Mouse (Mus musculus) heart, embryonic 12.5 days (tissue): ENCODE results near the gene Tpr. TPM values are rescaled to one million over a fixed set of nuclear protein-coding genes. Genes with fewer than 3 reads are reported as not detected.
A peak's percentile ranks its signal among the peaks of the same experiment; 100 is the strongest.

Experiments
- ATAC-seq: fragments of 200-750 bp; cut with Nextera tagmentation; 2 replicates; pipeline ENCODE4 v1.8.0; 2017; ENCODE audit warnings: moderate TSS enrichment, moderate library complexity; ENCODE audit not compliant: insufficient number of reproducible peaks, low FRiP score
- H3K27ac ChIP-seq: fragments of 300-500 bp; sonication (generic); 2 replicates; pipeline ENCODE4 v1.5.1; 2016; ENCODE audit warnings: mild to moderate bottlenecking, moderate library complexity; ENCODE audit not compliant: poor library complexity, severe bottlenecking
- H3K27me3 ChIP-seq: fragments of 300-500 bp; sonication (generic); replicated peaks from 2 replicates; pipeline ENCODE4 v1.6.1; 2016; ENCODE audit warnings: mild to moderate bottlenecking, moderate library complexity
- H3K36me3 ChIP-seq: fragments of 300-500 bp; sonication (generic); 2 replicates; pipeline ENCODE4 v1.6.1; 2016; ENCODE audit warnings: mild to moderate bottlenecking, moderate library complexity
- H3K4me1 ChIP-seq: fragments of 300-500 bp; sonication (generic); replicated peaks from 2 replicates; pipeline ENCODE4 v1.6.1; 2016; ENCODE audit warnings: mild to moderate bottlenecking
- H3K4me2 ChIP-seq: fragments of 300-500 bp; sonication (generic); 2 replicates; pipeline ENCODE4 v1.6.1; 2016; ENCODE audit warnings: mild to moderate bottlenecking, moderate library complexity
- H3K4me3 ChIP-seq: fragments of 300-500 bp; sonication (generic); 2 replicates; pipeline ENCODE4 v1.5.1; 2016; ENCODE audit warnings: mild to moderate bottlenecking
- H3K9ac ChIP-seq: fragments of 300-500 bp; sonication (generic); 2 replicates; pipeline ENCODE4 v1.6.1; 2016; ENCODE audit warnings: mild to moderate bottlenecking, moderate library complexity
- H3K9me3 ChIP-seq: fragments of 300-500 bp; sonication (generic); replicated peaks from 2 replicates; pipeline ENCODE4 v1.6.1; 2016; ENCODE audit warnings: mild to moderate bottlenecking, moderate library complexity
- WGBS: fragments of 180-500 bp; shearing (Covaris S2); methylation state at CpG from one replicate; pipeline ENCODE4 v1.1.7; 2016; 5-methylcytosine and 5-hydroxymethylcytosine counted together
- polyA plus RNA-seq: library from polyadenylated mRNA; unstranded; fragments of >200 nt; fragmentation: Nextera tagmentation; extraction: Ambion mirVana; gene quantifications from 2 replicates; pipeline ENCODE4 v1.2.1, GENCODE M21; 2016

The Tpr gene
- polyA plus RNA-seq = 151 and 162 TPM in 2 replicates

DNA sequence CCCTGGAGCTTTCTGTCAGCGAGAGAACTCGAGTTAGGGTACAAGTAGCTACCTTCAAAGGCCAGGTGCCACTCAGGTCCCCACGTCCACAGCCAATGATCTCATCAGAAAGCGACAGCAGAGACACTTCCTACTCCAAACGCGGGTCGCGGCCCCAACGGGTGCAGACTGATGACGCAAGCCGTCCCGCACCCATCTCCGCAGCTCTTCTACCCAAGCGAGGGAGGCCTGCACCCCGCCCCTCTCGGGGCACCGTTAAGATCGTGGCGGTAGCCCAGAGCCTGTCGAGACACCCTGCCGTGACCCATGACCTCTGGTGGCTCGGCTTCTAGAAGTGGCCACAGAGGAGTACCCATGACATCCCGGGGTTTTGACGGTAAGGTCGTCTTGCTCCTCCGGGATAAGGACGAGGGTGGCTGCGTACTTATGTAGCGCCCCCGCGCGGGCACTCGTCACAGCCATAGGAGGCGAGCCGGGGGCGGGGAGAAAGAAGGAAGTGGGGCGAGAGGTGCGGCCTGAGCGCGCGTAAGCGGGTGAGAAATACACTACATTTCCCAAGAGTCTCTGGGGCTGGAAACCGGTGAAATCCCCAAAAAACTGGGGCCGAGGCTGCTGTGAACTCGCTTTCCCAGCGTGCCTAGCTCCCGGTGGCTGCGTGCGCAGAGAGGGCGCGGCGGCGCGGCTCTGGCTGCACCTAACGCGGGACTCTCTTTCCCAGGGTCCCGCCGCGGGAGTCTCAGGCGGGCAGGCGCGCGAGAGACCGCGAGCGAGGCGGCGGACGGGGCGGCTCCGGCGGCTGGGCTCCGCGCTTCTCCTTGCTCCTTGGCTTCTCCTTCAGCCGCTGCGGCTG, at the start of gene Tpr, which contains the start of gene Odr4:
Tpr (plus strand) TSS at position 201 of the 850 bp plus-strand sequence.
Odr4 (minus strand) TSS at position 443 of the 850 bp plus-strand sequence.
- no peaks in the 10 kb centered on the region for H3K27me3 ChIP-seq
- peaks cover 39% of the 10 kb centered on the region for H3K36me3 ChIP-seq
- peak within 1 kb of the TSS; percentile 88 for H3K9ac ChIP-seq
- peak within 1 kb of the TSS; percentile 85 for H3K4me3 ChIP-seq
- peaks cover 9% of the 10 kb centered on the region for H3K4me1 ChIP-seq
- H3K27ac ChIP-seq = peak within 1 kb of the TSS; percentile 95
- H3K4me2 ChIP-seq = peak within 1 kb of the TSS; percentile 73
- under 1% methylated on average over 75 of the region's 76 CpGs for WGBS
- H3K9me3 ChIP-seq = no peaks in the 10 kb centered on the region
- peak; percentile 97 for ATAC-seq

DNA sequence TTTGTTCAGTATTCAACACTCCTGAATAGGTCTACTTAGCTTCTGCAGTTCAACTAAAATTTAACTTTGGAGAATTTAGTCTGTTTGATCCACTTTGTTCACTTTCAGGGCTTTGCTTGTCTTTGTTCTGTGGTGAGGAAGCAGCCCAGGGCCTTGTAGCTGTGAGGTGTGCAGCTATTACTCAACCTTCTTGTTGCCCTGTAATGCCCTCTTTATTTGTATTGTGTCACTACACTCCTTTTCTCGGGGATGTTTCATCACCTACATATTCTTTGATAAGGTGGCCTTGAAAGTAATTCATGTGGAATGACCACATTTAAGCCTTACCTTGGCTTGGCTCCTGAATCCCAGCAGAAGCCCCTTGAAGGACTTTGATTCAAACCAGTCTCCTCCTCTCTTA, 31.8 kb upstream of the Tpr start:
- no peak overlapping the region for H3K9ac ChIP-seq
- no peak overlapping the region for H3K27ac ChIP-seq
- H3K4me1 ChIP-seq = no peaks in the 10 kb centered on the region
- WGBS = 78% methylated on average over 1 of the region's 1 CpGs
- no peaks in the 10 kb centered on the region for H3K27me3 ChIP-seq
- ATAC-seq = no peak
- H3K9me3 ChIP-seq = no peaks in the 10 kb centered on the region
- peaks cover 32% of the 10 kb centered on the region for H3K36me3 ChIP-seq
- H3K4me3 ChIP-seq = no peak overlapping the region
- H3K4me2 ChIP-seq = no peak overlapping the region

DNA sequence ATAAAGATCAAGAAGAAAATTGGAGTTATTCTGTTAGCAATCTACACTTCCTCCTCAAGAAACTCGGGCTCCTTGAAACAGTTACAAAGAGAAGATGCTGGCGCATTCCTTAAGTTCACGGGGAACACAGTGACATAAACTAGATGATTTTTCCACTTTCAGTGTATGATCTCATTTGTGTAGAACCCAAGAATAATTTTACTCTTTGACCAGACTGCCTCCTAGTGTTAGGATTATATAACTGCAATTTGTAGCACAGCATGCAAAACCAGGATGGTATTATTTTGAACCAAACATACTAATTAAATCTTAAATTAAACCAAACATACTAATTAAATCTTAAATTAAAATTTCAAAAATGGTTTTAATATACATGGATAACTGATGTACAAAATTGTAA, 19.7 kb upstream of the Tpr start:
- no peak overlapping the region for H3K27ac ChIP-seq
- no peaks in the 10 kb centered on the region for H3K27me3 ChIP-seq
- no peaks in the 10 kb centered on the region for H3K9me3 ChIP-seq
- H3K36me3 ChIP-seq = peaks cover 28% of the 10 kb centered on the region
- no peak for ATAC-seq
- H3K9ac ChIP-seq = no peak overlapping the region
- H3K4me2 ChIP-seq = no peak overlapping the region
- H3K4me1 ChIP-seq = no peaks in the 10 kb centered on the region
- H3K4me3 ChIP-seq = no peak overlapping the region
- 70% methylated on average over 3 of the region's 3 CpGs for WGBS

DNA sequence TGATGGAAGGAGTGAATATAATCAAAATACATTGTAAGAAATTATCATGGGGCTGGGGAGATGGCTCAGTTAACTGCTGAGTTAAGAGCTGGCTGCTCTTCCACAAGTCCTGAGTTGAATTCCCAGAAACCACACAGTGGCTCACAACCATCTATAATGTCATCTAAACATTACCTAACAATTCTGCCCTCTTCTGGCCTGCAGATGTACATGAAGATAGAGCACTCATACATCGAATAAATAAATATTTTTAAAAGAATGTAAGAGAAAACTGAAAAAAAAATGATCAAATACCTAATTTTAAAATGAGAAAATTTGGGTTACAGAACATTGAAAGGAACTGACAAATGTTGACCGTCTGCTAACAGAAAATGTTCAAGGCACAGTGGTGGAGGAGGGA, 18.4 kb upstream of the Tpr start:
- 88% methylated on average over 2 of the region's 2 CpGs for WGBS
- no peak for ATAC-seq
- H3K4me3 ChIP-seq = no peak overlapping the region
- H3K9me3 ChIP-seq = no peaks in the 10 kb centered on the region
- H3K4me1 ChIP-seq = no peaks in the 10 kb centered on the region
- H3K4me2 ChIP-seq = no peak overlapping the region
- H3K27me3 ChIP-seq = no peaks in the 10 kb centered on the region
- no peak overlapping the region for H3K27ac ChIP-seq
- H3K9ac ChIP-seq = no peak overlapping the region
- peaks cover 31% of the 10 kb centered on the region for H3K36me3 ChIP-seq

DNA sequence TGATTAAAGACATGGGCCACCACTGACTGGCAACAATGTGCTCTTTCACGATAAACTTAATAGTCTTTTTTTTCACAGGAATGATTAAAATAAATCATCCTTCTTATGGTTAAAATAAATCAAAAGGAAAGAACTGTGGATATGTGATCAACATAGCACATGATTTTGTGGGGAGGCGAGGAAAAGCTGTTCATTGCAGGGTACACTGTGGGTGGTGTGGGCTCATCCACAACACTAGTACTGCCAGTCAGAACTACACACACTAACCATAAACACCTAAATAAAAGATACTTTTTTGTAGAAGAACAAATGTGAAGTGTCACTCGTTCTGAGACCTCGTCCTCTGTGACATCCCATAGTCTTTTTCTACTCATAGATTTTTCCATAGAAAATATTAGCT, 8.5 kb upstream of the Tpr start:
- Histone ChIP-seq H3K4me3 (no peak overlapping the region), H3K27ac (no peak overlapping the region), H3K9me3 (no peaks in the 10 kb centered on the region), H3K36me3 (peaks cover 49% of the 10 kb centered on the region), H3K4me2 (no peak overlapping the region), H3K27me3 (no peaks in the 10 kb centered on the region), H3K4me1 (no peaks in the 10 kb centered on the region), H3K9ac (no peak overlapping the region)
- no peak for ATAC-seq
- 90% methylated on average over 4 of the region's 4 CpGs for WGBS

DNA sequence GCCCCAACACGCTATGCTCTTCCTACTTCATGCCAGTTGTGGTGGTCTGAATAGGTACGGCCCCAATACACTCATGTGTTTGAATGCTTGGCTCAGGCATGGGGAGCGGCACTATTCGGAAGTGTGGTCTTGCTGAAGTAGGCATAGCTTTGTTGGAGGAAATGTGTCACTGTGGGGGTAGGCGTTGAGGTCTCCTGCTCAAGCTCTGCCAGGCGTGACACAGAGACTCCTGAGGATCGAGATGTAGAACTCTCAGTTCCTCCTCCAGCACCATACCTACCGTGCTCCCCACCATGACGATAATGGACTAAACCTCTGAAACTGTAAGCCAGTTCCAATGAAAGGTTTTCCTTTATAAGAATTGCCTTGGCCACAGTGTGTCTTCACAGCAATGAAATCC, 5.1 kb upstream of the Tpr start:
- 90% methylated on average over 9 of the region's 9 CpGs for WGBS
- H3K9ac ChIP-seq = no peak overlapping the region
- no peak for ATAC-seq
- H3K9me3 ChIP-seq = no peaks in the 10 kb centered on the region
- H3K4me3 ChIP-seq = no peak overlapping the region
- H3K36me3 ChIP-seq = peaks cover 43% of the 10 kb centered on the region
- H3K4me2 ChIP-seq = no peak overlapping the region
- H3K27me3 ChIP-seq = no peaks in the 10 kb centered on the region
- H3K27ac ChIP-seq = no peak overlapping the region
- peaks cover 3% of the 10 kb centered on the region for H3K4me1 ChIP-seq

DNA sequence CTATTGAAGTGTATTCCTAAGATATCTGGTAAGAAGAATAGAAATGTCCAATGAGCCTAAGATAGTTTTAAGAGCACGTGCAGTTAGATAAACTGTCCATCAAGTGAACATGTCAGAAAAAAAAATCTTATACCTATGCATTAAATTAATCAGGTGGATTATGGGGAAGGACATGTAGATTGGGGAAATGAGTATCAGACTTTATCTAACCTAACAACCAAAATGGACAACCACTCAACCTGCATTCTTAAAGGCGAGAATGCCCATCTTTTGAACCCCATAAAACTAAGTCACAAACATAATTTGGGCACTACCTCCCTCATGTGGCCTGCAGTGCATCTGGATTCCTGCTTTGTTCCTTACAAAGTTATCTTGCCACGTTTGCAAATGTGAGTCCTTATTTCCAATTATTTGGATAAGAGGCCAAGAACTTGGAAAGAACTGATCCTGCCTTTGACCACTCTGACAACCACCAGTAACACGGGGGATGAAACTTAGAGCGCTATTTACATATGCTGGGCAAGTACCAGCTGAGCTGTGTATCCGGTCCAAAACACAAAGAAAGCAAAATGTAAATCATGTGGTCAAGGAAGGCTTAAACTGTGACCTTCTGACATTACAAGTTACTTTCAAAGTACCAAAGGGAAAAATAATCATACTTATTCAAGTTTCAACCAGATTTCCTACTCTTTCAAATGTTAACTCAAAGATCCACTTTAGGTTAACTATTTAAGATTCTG, 3.1 kb upstream of the Tpr start:
- H3K9ac ChIP-seq = no peak overlapping the region
- H3K4me3 ChIP-seq = no peak overlapping the region
- no peak overlapping the region for H3K27ac ChIP-seq
- H3K36me3 ChIP-seq = peaks cover 32% of the 10 kb centered on the region
- no peaks in the 10 kb centered on the region for H3K27me3 ChIP-seq
- whole genome bisulfite sequencing = 87% methylated on average over 6 of the region's 6 CpGs
- H3K4me2 ChIP-seq = no peak overlapping the region
- H3K4me1 ChIP-seq = peaks cover 3% of the 10 kb centered on the region
- no peak for ATAC-seq
- H3K9me3 ChIP-seq = no peaks in the 10 kb centered on the region

DNA sequence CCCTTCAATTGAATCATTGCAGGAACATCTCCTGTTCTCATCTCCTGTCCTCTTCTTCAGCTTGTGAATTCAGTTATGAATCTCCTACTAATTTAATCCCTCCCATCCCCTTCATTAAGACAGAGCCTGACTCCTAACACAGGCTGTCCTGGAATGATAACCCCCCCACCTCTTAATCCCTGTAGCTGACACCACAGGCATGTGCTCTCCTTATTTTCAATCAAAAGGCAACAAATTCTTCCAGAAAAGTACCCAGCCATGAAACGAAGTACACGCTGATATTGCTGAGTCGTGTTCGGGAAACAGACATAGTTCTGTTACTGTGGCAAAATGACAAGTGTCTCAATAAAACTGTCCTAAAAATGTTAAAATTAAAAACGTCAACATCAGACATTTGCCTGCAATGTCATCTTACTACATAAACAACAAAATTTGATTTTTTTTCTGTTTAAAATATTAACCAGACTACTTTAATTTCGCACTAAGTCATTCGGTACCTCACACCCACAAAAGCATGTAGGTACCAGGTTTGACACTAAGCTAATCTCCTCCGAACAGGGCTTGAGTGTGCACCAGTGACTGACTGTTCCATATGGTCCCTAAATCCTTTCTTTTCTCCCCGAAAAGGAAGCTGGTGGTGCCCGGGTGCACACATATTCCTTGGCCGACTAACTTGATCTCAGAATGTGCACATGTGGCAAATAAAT, 554 bp upstream of the Tpr start:
- Histone ChIP-seq H3K27me3 (no peaks in the 10 kb centered on the region), H3K9me3 (no peaks in the 10 kb centered on the region), H3K9ac (peak overlapping the region; percentile 87), H3K36me3 (peaks cover 38% of the 10 kb centered on the region), H3K4me2 (peak overlapping the region; percentile 73), H3K4me3 (peak overlapping the region; percentile 85), H3K4me1 (peaks cover 9% of the 10 kb centered on the region), H3K27ac (peak overlapping the region; percentile 95; the same call in 1 of the 2 replicates)
- ATAC-seq = no peak
- WGBS = 21% methylated on average over 11 of the region's 11 CpGs

DNA sequence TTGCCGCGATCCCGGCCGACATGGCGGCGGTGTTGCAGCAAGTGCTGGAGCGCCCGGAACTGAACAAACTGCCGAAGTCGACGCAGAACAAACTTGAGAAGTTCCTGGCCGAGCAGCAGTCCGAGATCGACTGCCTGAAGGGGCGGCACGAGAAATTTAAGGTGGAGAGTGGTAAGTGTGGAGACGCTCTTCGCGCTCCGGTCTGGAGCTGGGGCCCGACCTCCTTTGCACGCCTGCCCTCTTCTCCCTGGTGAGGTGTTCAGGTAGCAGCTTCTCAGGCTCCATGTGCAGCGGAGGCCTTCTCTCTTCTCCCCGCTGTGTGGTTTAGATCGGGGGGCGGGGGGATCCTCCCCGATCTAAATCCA, 832 bp downstream of the Tpr start:
- no peaks in the 10 kb centered on the region for H3K9me3 ChIP-seq
- H3K4me2 ChIP-seq = peak overlapping the region; percentile 71
- H3K4me1 ChIP-seq = peaks cover 9% of the 10 kb centered on the region
- H3K9ac ChIP-seq = peak overlapping the region; percentile 88
- H3K27me3 ChIP-seq = no peaks in the 10 kb centered on the region
- H3K36me3 ChIP-seq = peaks cover 36% of the 10 kb centered on the region
- WGBS = 0% methylated on average over 27 of the region's 27 CpGs
- peak overlapping the region; percentile 85 for H3K4me3 ChIP-seq
- peak overlapping the region; percentile 95 for H3K27ac ChIP-seq
- ATAC-seq = peak; percentile 56

DNA sequence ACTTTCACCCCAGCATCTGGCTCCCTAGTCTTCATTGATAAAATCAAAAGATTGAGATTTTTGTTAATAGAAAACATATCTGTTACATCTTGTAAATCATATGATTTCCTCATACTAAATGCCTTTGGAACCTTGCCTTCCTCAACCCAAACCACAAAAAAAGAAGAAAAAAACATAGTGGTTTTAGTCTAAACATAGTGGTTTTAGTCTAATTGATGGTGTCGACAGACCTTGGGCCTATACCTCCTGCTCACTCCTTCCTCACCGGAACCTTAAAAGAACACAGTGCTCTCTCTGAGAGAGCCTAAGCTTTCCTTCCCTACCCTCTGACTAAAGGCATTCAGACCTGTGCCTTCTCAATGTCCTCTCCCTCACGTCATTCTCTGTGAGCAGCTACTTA, 3.4 kb downstream of the Tpr start:
- Histone ChIP-seq H3K4me2 (no peak overlapping the region), H3K27me3 (no peaks in the 10 kb centered on the region), H3K4me3 (no peak overlapping the region), H3K4me1 (peaks cover 9% of the 10 kb centered on the region), H3K36me3 (peaks cover 35% of the 10 kb centered on the region), H3K9ac (no peak overlapping the region), H3K27ac (no peak overlapping the region), H3K9me3 (no peaks in the 10 kb centered on the region)
- ATAC-seq = no peak
- WGBS = 85% methylated on average over 3 of the region's 3 CpGs

DNA sequence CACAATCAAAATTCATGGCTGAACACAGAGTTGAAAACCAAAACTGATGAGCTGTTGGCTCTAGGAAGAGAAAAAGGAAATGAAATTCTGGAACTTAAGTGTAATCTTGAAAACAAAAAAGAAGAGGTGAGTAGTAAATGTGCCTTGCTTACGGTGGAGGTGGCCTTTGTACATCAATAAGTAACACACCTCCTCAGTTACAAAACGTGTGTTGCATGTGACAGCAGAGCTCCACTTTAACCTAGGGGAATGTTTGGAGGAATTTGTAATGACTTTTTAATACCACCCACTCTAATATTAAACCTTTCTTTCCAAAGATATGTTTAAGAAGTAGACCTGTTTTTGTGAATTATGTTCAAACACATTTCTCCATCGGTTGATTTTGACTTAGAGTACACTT, 11.3 kb downstream of the Tpr start:
- Histone ChIP-seq H3K27ac (no peak overlapping the region), H3K4me1 (no peaks in the 10 kb centered on the region), H3K4me3 (no peak overlapping the region), H3K4me2 (no peak overlapping the region), H3K36me3 (peaks cover 39% of the 10 kb centered on the region), H3K27me3 (no peaks in the 10 kb centered on the region), H3K9me3 (no peaks in the 10 kb centered on the region), H3K9ac (no peak overlapping the region)
- ATAC-seq = no peak
- WGBS = 91% methylated on average over 3 of the region's 3 CpGs
